Mouse (Mus musculus) splenic B cell, adult 2 months (primary cell): Measurements from ENCODE around the gene Gm3239.
"Not testable (repeated sequence)": the region's sequence is repeated elsewhere in the genome, so short reads cannot be mapped to it uniquely, and the experiment has no call there.

Experiments
- DNase-seq: peaks from one replicate; pipeline ENCODE4 v3.0.0-alpha.2; 2011; ENCODE audit warnings: low read depth, low spot score
- H3K27me3 ChIP-seq: 2 replicates; pipeline ENCODE4 v1.6.1; 2012; ENCODE audit warnings: mild to moderate bottlenecking, low read length, moderate library complexity, mixed read lengths; ENCODE audit not compliant: control insufficient read depth, poor library complexity, insufficient read depth, severe bottlenecking
- H3K36me3 ChIP-seq: 2 replicates; pipeline ENCODE4 v1.6.1; 2012; ENCODE audit warnings: mild to moderate bottlenecking, low read length, moderate library complexity, mixed read lengths; ENCODE audit not compliant: control insufficient read depth, poor library complexity, insufficient read depth, severe bottlenecking

Gm3239 gene

GRCm38 (mm10) chr14:4663892-4664291, at the start of gene Gm3239:
TSS of gene Gm3239 (plus strand) at chr14:4664192.
- H3K36me3 ChIP-seq, H3K27me3 ChIP-seq, DNase-seq: not testable (repeated sequence)

DNA sequence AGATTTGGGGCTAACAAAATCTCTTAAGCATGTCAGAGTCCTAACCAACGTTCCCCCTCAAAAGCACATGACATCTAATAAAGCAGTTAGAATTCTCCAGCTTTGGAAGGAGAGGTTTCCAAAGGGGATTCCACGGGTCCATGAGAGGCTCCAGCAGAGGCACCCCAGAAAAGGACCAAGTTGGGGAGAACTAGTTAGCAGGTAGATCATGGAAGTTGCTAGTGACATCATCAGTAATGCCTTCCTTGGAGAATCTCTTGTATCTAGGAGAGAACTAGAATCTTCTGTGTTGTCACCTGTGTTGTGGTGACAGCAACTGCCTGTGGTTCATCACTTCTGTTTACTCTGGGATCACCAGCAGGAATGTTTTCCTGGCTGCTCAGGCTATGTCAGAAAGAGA, 31.9 kb upstream of the Gm3239 start, which contains the start of gene Gm8159:
Gene Gm8159 (plus strand): TSS at position 301 of the 400 bp plus-strand sequence.
- not testable (repeated sequence) for H3K36me3 ChIP-seq, H3K27me3 ChIP-seq, DNase-seq

GRCm38 (mm10) chr14:4649309-4649708, 14.7 kb upstream of the Gm3239 start:
- not testable (repeated sequence) for H3K36me3 ChIP-seq, H3K27me3 ChIP-seq, DNase-seq

GRCm38 (mm10) chr14:4650324-4650723, 13.7 kb upstream of the Gm3239 start:
- H3K36me3 ChIP-seq, H3K27me3 ChIP-seq, DNase-seq: not testable (repeated sequence)

DNA sequence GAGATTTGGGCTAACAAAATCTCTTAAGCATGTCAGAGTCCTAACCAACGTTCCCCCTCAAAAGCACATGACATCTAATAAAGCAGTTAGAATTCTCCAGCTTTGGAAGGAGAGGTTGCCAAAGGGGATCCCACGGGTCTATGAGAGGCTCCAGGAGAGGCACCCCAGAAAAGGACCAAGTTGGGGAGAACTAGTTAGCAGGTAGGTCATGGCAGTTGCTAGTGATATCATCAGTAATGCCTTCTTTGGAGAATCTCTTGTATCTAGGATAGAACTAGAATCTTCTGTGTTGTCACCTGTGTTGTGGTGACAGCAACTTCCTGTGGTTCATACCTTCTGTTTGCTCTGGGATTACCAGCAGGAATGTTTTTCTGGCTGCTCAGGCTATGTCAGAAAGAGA, 44.9 kb downstream of the Gm3239 start, which contains the start of gene Gm7876:
Gene Gm7876 (plus strand): TSS at position 301 of the 400 bp plus-strand sequence.
- H3K36me3 ChIP-seq, DNase-seq, H3K27me3 ChIP-seq: not testable (repeated sequence)
